Mouse (Mus musculus): Measurements from ENCODE around the gene Prn. TPM values are rescaled to one million over a fixed set of nuclear protein-coding genes. Genes with fewer than 3 reads are reported as not detected.
A peak's percentile ranks its signal among the peaks of the same experiment; 100 is the strongest.

The Prn gene
- polyA plus RNA-seq, 1 experiment = not detected

- no peak for DNase-seq
- no peak for TF ChIP-seq POLR2A (IDR thresholded peaks at IDR 0.05; ENCODE audit: borderline replicate concordance, extremely low read depth, low read depth, low read length)
- TF ChIP-seq CTCF (IDR thresholded peaks at IDR 0.05; ENCODE audit: insufficient read depth, low read length) = no peak
- Histone ChIP-seq H3K4me3 (replicated peaks; ENCODE audit: extremely low read depth, low read depth, low read length) (no peak overlapping the region), H3K4me1 (ENCODE audit: control insufficient read depth, insufficient read depth, low read length) (peaks cover 1% of the 10 kb centered on the region; the same call in 1 of the 2 replicates)
- 42% methylated on average over 5 of the region's 5 CpGs for WGBS
Measured at GRCm38 (mm10) chr2:131905025-131905424, 4.7 kb upstream of the Prn start.

- Histone ChIP-seq H3K4me3 (replicated peaks; ENCODE audit: extremely low read depth, low read depth, low read length) (no peak overlapping the region), H3K4me1 (ENCODE audit: control insufficient read depth, insufficient read depth, low read length) (peaks cover 4% of the 10 kb centered on the region)
- DNase-seq = peak; percentile 40
- WGBS = 33% methylated on average over 6 of the region's 6 CpGs
- TF ChIP-seq CTCF (IDR thresholded peaks at IDR 0.05; ENCODE audit: insufficient read depth, low read length) (no peak), POLR2A (IDR thresholded peaks at IDR 0.05; ENCODE audit: borderline replicate concordance, extremely low read depth, low read depth, low read length) (no peak)
Measured at GRCm38 (mm10) chr2:131905776-131906175, 4.0 kb upstream of the Prn start.

GRCm38 (mm10) chr2:131906266-131906665 is 3.5 kb upstream of the Prn start:
- DNase-seq = no peak
- H3K4me1 ChIP-seq (ENCODE audit: control insufficient read depth, insufficient read depth, low read length) = peaks cover 4% of the 10 kb centered on the region
- 77% methylated on average over 3 of the region's 3 CpGs for WGBS
- TF ChIP-seq POLR2A (IDR thresholded peaks at IDR 0.05; ENCODE audit: borderline replicate concordance, extremely low read depth, low read depth, low read length) = no peak
- TF ChIP-seq CTCF (IDR thresholded peaks at IDR 0.05; ENCODE audit: insufficient read depth, low read length) = no peak
- no peak overlapping the region for H3K4me3 ChIP-seq (replicated peaks; ENCODE audit: extremely low read depth, low read depth, low read length)

- peaks cover 4% of the 10 kb centered on the region for H3K4me1 ChIP-seq (ENCODE audit: control insufficient read depth, insufficient read depth, low read length)
- WGBS = 56% methylated on average over 1 of the region's 1 CpGs
- H3K4me3 ChIP-seq (replicated peaks; ENCODE audit: extremely low read depth, low read depth, low read length) = no peak overlapping the region
- no peak for DNase-seq
- TF ChIP-seq CTCF (IDR thresholded peaks at IDR 0.05; ENCODE audit: insufficient read depth, low read length) (no peak), POLR2A (IDR thresholded peaks at IDR 0.05; ENCODE audit: borderline replicate concordance, extremely low read depth, low read depth, low read length) (no peak)
Measured at GRCm38 (mm10) chr2:131906846-131907245, 2.9 kb upstream of the Prn start.

GRCm38 (mm10) chr2:131907311-131907710 is 2.4 kb upstream of the Prn start:
- no peak overlapping the region for H3K4me3 ChIP-seq (replicated peaks; ENCODE audit: extremely low read depth, low read depth, low read length)
- no peak for TF ChIP-seq POLR2A (IDR thresholded peaks at IDR 0.05; ENCODE audit: borderline replicate concordance, extremely low read depth, low read depth, low read length)
- no peak for TF ChIP-seq CTCF (IDR thresholded peaks at IDR 0.05; ENCODE audit: insufficient read depth, low read length)
- 90% methylated on average over 5 of the region's 5 CpGs for WGBS
- DNase-seq = no peak
- H3K4me1 ChIP-seq (ENCODE audit: control insufficient read depth, insufficient read depth, low read length) = peaks cover 4% of the 10 kb centered on the region

GRCm38 (mm10) chr2:131908351-131908861 is 1.4 kb upstream of the Prn start:
- Histone ChIP-seq H3K4me1 (ENCODE audit: control insufficient read depth, insufficient read depth, low read length) (peaks cover 4% of the 10 kb centered on the region), H3K4me3 (replicated peaks; ENCODE audit: extremely low read depth, low read depth, low read length) (no peak overlapping the region)
- DNase-seq = no peak
- 78% methylated on average over 7 of the region's 7 CpGs for WGBS
- TF ChIP-seq CTCF (IDR thresholded peaks at IDR 0.05; ENCODE audit: insufficient read depth, low read length) = no peak
- no peak for TF ChIP-seq POLR2A (IDR thresholded peaks at IDR 0.05; ENCODE audit: borderline replicate concordance, extremely low read depth, low read depth, low read length)

- no peak for DNase-seq
- Histone ChIP-seq H3K4me3 (replicated peaks; ENCODE audit: extremely low read depth, low read depth, low read length) (no peak overlapping the region), H3K4me1 (ENCODE audit: control insufficient read depth, insufficient read depth, low read length) (peaks cover 4% of the 10 kb centered on the region)
- no peak for TF ChIP-seq CTCF (IDR thresholded peaks at IDR 0.05; ENCODE audit: insufficient read depth, low read length)
- TF ChIP-seq POLR2A (IDR thresholded peaks at IDR 0.05; ENCODE audit: borderline replicate concordance, extremely low read depth, low read depth, low read length) = no peak
- 87% methylated on average over 1 of the region's 1 CpGs for WGBS
Measured at GRCm38 (mm10) chr2:131908906-131909305, 851 bp upstream of the Prn start.

- peaks cover 4% of the 10 kb centered on the region for H3K4me1 ChIP-seq (ENCODE audit: control insufficient read depth, insufficient read depth, low read length)
- peak overlapping the region; percentile 18 for H3K4me3 ChIP-seq (replicated peaks; ENCODE audit: extremely low read depth, low read depth, low read length)
- 73% methylated on average over 2 of the region's 2 CpGs for WGBS
- TF ChIP-seq CTCF (IDR thresholded peaks at IDR 0.05; ENCODE audit: insufficient read depth, low read length) (no peak), POLR2A (IDR thresholded peaks at IDR 0.05; ENCODE audit: borderline replicate concordance, extremely low read depth, low read depth, low read length) (no peak)
- no peak for DNase-seq
Measured at GRCm38 (mm10) chr2:131910847-131911246, 1.1 kb downstream of the Prn start.

- 69% methylated on average over 4 of the region's 4 CpGs for WGBS
- no peak for DNase-seq
- TF ChIP-seq POLR2A (IDR thresholded peaks at IDR 0.05; ENCODE audit: borderline replicate concordance, extremely low read depth, low read depth, low read length) (no peak), CTCF (IDR thresholded peaks at IDR 0.05; ENCODE audit: insufficient read depth, low read length) (no peak)
- H3K4me3 ChIP-seq (replicated peaks; ENCODE audit: extremely low read depth, low read depth, low read length) = no peak overlapping the region
- peaks cover 4% of the 10 kb centered on the region for H3K4me1 ChIP-seq (ENCODE audit: control insufficient read depth, insufficient read depth, low read length)
Measured at GRCm38 (mm10) chr2:131911341-131911740, 1.6 kb downstream of the Prn start.

- 83% methylated on average over 8 of the region's 8 CpGs for WGBS
- H3K4me1 ChIP-seq (ENCODE audit: control insufficient read depth, insufficient read depth, low read length) = peaks cover 4% of the 10 kb centered on the region
- no peak overlapping the region for H3K4me3 ChIP-seq (replicated peaks; ENCODE audit: extremely low read depth, low read depth, low read length)
- DNase-seq = peak; percentile 2
- TF ChIP-seq POLR2A (IDR thresholded peaks at IDR 0.05; ENCODE audit: borderline replicate concordance, extremely low read depth, low read depth, low read length) (no peak), CTCF (IDR thresholded peaks at IDR 0.05; ENCODE audit: insufficient read depth, low read length) (no peak)
Measured at GRCm38 (mm10) chr2:131912526-131913258, 2.9 kb downstream of the Prn start.

Measured in lung, adult 2 months (tissue).